Mouse (Mus musculus) C2C12 (cell line): Measurements from ENCODE around the gene Ankle2. TPM values are rescaled to one million over a fixed set of nuclear protein-coding genes. Genes with fewer than 3 reads are reported as not detected.

Source experiments
- H3K27me3 ChIP-seq: one replicate; pipeline ENCODE4 v1.6.1; 2011; ENCODE audit not compliant: control insufficient read depth, insufficient read depth, insufficient read length
- H3K36me3 ChIP-seq: one replicate; pipeline ENCODE4 v1.6.1; 2011; ENCODE audit not compliant: control insufficient read depth, insufficient read depth
- H3K4me3 ChIP-seq: one replicate; pipeline ENCODE4 v1.5.1; 2011; ENCODE audit warnings: mild to moderate bottlenecking, control low read depth; ENCODE audit not compliant: poor library complexity, insufficient read depth, severe bottlenecking
- H3K79me2 ChIP-seq: one replicate; pipeline ENCODE4 v1.6.1; 2011; ENCODE audit not compliant: control insufficient read depth, insufficient read depth
- H3K79me3 ChIP-seq: one replicate; pipeline ENCODE4 v1.6.1; 2011; ENCODE audit warnings: low read depth, control low read depth
- H3ac ChIP-seq: one replicate; pipeline ENCODE3; 2011; ENCODE audit warnings: low read depth; ENCODE audit not compliant: control insufficient read depth, insufficient read length
- CEBPB ChIP-seq: IDR thresholded peaks from one replicate; pipeline ENCODE4 v1.6.1; 2011; ENCODE audit warnings: low read depth, mild to moderate bottlenecking, control low read depth, moderate library complexity
- CTCF ChIP-seq: IDR thresholded peaks from one replicate; pipeline ENCODE4 v1.5.1; 2011; ENCODE audit not compliant: control insufficient read depth, insufficient read depth, insufficient read length
- FOSL1 ChIP-seq: IDR thresholded peaks from one replicate; pipeline ENCODE4 v1.8.0; 2011; ENCODE audit warnings: mild to moderate bottlenecking, low read length; ENCODE audit not compliant: poor library complexity, insufficient read depth, severe bottlenecking
- MAX ChIP-seq: IDR thresholded peaks from one replicate; pipeline ENCODE4 v1.6.1; 2011; ENCODE audit warnings: mild to moderate bottlenecking, control low read depth
- MYOD1 ChIP-seq: IDR thresholded peaks from one replicate; pipeline ENCODE4 v1.6.1; 2011; ENCODE audit warnings: low read depth; ENCODE audit not compliant: control insufficient read depth, insufficient read length
- MYOG ChIP-seq: IDR thresholded peaks from one replicate; pipeline ENCODE4 v1.6.1; 2011; ENCODE audit not compliant: control insufficient read depth, insufficient read length; ENCODE audit errors: extremely low read depth
- USF1 ChIP-seq: IDR thresholded peaks from one replicate; pipeline ENCODE4 v1.6.1; 2011; ENCODE audit warnings: low read depth, mild to moderate bottlenecking, control low read depth, moderate library complexity
- polyA plus RNA-seq: library from polyadenylated mRNA; unstranded; fragments of >200 nt; fragmentation: generic; extraction: Trizol; gene quantifications from one replicate; pipeline ENCODE4 v1.2.1, GENCODE M21; 2012; ENCODE audit warnings: missing spikeins

The Ankle2 gene
- polyA plus RNA-seq, 1 experiment = 12.3 TPM

- TF ChIP-seq MAX = no peak
- no peak for TF ChIP-seq MYOG
- no peak for TF ChIP-seq USF1
- no peak for TF ChIP-seq CTCF
- TF ChIP-seq CEBPB = no peak
- no peak for TF ChIP-seq MYOD1
- TF ChIP-seq FOSL1 = no peak
- Histone ChIP-seq H3K36me3 (peaks cover 57% of the 10 kb centered on the region), H3ac (no peak overlapping the region), H3K27me3 (no peaks in the 10 kb centered on the region), H3K79me2 (no peaks in the 10 kb centered on the region), H3K4me3 (no peak overlapping the region), H3K79me3 (no peaks in the 10 kb centered on the region)
Observed at GRCm38 (mm10) chr5:110220331-110220730, 10.5 kb upstream of the Ankle2 start.

- Histone ChIP-seq H3K79me3 (no peaks in the 10 kb centered on the region), H3K79me2 (no peaks in the 10 kb centered on the region), H3ac (no peak overlapping the region), H3K27me3 (no peaks in the 10 kb centered on the region), H3K4me3 (no peak overlapping the region), H3K36me3 (peaks cover 63% of the 10 kb centered on the region)
- TF ChIP-seq MAX = no peak
- no peak for TF ChIP-seq MYOD1
- no peak for TF ChIP-seq CEBPB
- no peak for TF ChIP-seq USF1
- no peak for TF ChIP-seq FOSL1
- TF ChIP-seq MYOG = no peak
- no peak for TF ChIP-seq CTCF
Observed at GRCm38 (mm10) chr5:110222757-110223156, 8.0 kb upstream of the Ankle2 start.

GRCm38 (mm10) chr5:110225056-110225455 lies 5.7 kb upstream of the Ankle2 start:
- no peak overlapping the region for H3ac ChIP-seq
- TF ChIP-seq CTCF (no peak), FOSL1 (no peak), MYOG (no peak), USF1 (no peak), CEBPB (no peak), MYOD1 (no peak), MAX (no peak)
- no peak overlapping the region for H3K4me3 ChIP-seq
- H3K27me3 ChIP-seq = no peaks in the 10 kb centered on the region
- H3K79me3 ChIP-seq = no peaks in the 10 kb centered on the region
- H3K79me2 ChIP-seq = no peaks in the 10 kb centered on the region
- peaks cover 50% of the 10 kb centered on the region for H3K36me3 ChIP-seq

- Histone ChIP-seq H3K36me3 (peaks cover 29% of the 10 kb centered on the region), H3K79me2 (peaks cover 15% of the 10 kb centered on the region), H3K27me3 (no peaks in the 10 kb centered on the region), H3K79me3 (peaks cover 10% of the 10 kb centered on the region), H3K4me3 (no peak overlapping the region), H3ac (no peak overlapping the region)
- TF ChIP-seq MYOD1 (no peak), CTCF (no peak), CEBPB (no peak), MYOG (no peak), FOSL1 (no peak)
Observed at GRCm38 (mm10) chr5:110227336-110227883, 3.4 kb upstream of the Ankle2 start.

GRCm38 (mm10) chr5:110230401-110230779 lies 414 bp upstream of the Ankle2 start:
- no peaks in the 10 kb centered on the region for H3K27me3 ChIP-seq
- H3ac ChIP-seq = peak overlapping the region; percentile 56
- H3K4me3 ChIP-seq = peak overlapping the region; percentile 75
- peaks cover 18% of the 10 kb centered on the region for H3K36me3 ChIP-seq
- TF ChIP-seq USF1 (no peak), CEBPB (no peak), MYOG (no peak), CTCF (no peak), MAX (no peak), FOSL1 (no peak)
- peaks cover 39% of the 10 kb centered on the region for H3K79me2 ChIP-seq
- H3K79me3 ChIP-seq = peaks cover 29% of the 10 kb centered on the region

GRCm38 (mm10) chr5:110231638-110232037 lies 834 bp downstream of the Ankle2 start:
- Histone ChIP-seq H3K79me2 (peaks cover 39% of the 10 kb centered on the region), H3K79me3 (peaks cover 29% of the 10 kb centered on the region), H3K4me3 (peak overlapping the region; percentile 75), H3K36me3 (peaks cover 26% of the 10 kb centered on the region), H3ac (no peak overlapping the region), H3K27me3 (no peaks in the 10 kb centered on the region)
- TF ChIP-seq CEBPB (no peak), MYOD1 (no peak), FOSL1 (no peak), MAX (no peak), USF1 (no peak), MYOG (no peak), CTCF (no peak)
